Mouse (Mus musculus): ENCODE results near the gene Grtp1.
A peak's percentile ranks its signal among the peaks of the same experiment; 100 is the strongest.

Grtp1 gene

DNA sequence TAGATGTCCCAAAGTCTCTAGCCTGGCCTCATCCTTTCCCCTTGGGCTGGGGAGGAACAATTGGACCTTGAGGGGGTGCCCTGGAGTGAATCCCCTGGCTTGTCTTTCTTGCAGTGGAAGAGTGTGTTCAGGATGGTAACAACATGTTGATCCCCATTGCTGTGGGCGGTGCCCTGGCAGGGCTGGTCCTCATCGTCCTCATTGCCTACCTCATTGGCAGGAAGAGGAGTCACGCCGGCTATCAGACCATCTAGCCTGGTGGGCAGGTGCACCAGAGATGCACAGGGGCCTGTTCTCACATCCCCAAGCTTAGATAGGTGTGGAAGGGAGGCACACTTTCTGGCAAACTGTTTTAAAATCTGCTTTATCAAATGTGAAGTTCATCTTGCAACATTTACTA, 26.1 kb downstream of the Grtp1 start:
- DNase-seq = no peak

DNA sequence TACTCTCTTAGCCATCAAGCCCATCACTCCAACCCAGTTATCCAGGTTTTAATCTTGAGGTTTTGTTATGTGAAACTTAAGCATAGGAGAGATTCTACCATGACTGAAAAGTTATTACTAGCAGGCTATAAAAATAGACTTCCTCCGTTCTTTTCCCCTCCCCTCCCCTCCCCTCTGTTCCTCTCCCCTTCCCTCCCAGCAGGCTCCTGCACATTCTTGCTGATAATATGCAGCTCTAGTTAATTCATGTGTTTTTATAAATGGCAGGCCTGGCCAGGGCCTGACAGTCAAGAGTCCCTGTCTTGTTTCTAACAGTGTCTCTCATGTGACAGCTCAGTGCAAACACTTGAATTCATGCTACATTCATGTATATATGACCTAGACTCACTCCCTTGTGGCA, 29.9 kb downstream of the Grtp1 start:
- no peak for DNase-seq

- DNase-seq = no peak
Measured at GRCm38 (mm10) chr8:13164361-13164760, 36.1 kb downstream of the Grtp1 start.

DNA sequence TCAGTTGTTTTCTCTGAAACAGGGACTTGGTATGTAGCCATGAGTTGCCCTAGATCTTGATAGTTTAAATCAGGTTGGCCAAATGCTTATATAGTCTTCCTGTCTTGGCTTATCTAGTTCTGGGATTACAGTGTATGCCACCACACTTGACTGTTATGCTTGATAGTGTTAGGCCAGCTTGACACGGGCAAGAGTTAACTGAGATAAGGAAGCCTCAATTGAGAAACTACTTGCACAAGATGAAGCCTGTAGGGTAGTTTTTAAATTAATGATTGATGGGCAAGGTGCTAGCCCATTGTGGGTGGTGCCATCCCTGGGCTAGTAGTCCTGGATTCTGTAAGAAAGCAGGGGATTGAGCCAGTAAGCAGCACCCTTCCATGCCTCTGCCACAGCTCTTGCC, 36.9 kb downstream of the Grtp1 start:
- no peak for DNase-seq

DNA sequence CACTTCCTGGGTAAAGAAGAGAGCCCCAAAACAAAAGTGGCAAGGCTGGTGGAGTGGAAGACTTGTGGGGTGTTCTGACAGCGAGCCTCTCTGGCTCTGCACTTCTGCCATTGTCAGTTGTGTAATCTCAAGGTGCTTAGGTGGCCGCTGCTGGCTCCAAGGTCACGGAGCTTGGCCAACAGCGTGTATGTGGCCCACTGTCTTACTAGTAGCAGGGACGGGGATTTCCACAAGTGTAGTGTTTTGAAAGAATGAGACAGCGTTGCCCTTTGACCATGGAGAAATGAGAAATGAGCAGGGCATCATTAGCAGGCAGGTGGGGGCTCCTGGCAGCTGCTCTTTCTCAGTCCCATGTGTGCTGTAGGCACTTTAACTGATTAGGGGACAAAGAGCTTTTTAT, 38.3 kb downstream of the Grtp1 start:
- no peak for DNase-seq

GRCm38 (mm10) chr8:13160691-13161090, 39.7 kb downstream of the Grtp1 start:
- no peak for DNase-seq

DNA sequence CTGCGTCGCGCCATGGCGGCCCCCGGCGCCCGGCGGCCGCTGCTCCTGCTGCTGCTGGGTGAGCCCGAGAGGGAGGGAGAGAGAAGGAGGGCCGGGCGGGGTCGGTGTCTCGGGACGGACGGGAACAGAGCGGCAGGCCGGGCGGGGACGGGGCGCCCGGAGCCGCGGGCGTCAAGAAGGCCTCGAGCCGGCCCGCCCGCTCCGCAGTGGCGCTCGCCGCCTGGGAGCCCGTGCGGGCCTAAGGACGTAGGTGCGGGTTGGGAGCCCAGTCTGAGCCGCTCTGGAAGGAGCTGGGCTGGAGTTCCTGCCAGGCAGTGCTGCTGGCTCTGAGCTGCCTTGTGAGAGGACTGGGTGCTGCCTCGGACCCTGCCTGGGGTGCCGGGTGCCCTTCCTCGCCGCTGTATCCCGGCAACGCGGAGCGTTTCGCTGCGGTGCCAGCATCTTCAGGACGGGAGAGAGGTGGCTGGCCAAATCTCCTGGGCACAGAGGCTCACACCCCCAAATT, 41.0 kb downstream of the Grtp1 start:
- no peak for DNase-seq

DNA sequence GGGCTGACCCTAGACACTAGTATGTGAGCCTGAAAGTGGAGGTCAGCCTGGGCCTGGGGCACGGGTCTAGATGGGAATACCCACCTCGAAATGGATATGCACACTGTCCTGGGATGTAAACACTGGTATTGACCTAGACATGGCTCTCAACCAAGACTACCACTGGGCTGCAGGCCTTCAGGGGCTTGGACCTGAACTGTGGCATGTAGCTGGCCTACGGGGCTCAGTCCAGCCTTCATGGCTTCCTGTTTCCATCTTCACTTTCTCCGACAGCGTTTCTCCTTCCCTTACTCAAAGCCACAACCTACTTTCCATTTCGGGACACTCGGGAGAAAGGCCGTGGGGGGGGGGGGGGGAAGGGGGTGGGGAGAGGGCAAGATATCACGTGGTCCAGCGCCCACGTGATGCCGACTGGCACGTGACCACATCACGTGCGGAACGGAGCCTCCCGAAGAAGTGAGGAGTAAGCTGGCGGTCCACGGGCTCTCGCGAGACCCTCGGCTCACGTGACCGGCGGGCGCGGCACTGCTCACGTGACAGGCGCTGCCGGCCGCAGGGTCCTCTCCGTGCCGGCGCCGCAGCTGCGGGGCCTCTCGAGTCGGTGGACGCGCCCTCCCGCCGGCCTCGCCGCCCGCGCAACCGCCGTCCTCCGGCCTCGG, 41.6 kb downstream of the Grtp1 start, which contains the start of gene Lamp1:
Gene Lamp1, plus strand, starts transcription at position 444 of the 659 bp plus-strand sequence.
- peak; percentile 99 for DNase-seq

- DNase-seq = no peak
Measured at GRCm38 (mm10) chr8:13156327-13157097, 43.9 kb downstream of the Grtp1 start.

DNA sequence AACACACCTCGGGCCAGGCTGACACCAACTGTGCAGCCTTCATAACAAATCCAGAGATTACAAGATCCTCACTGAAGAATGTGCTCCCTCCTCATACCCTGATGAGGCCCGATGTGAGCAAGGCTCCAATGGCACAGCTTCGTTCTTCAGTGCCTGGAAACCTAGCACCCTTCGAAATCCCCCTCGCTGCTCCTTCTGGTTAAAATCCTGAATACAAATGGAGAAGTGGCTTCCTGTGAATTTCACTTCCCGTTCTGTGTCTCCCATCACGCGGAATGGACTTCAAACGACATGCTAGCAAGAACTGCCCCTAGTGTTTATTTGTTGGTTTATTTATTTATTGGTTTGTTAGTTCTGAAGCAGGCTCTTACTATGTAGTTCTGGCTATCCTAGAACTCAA, 45.1 kb downstream of the Grtp1 start:
- DNase-seq = no peak

- DNase-seq = no peak
Measured at GRCm38 (mm10) chr8:13154099-13154498, 46.3 kb downstream of the Grtp1 start.

DNA sequence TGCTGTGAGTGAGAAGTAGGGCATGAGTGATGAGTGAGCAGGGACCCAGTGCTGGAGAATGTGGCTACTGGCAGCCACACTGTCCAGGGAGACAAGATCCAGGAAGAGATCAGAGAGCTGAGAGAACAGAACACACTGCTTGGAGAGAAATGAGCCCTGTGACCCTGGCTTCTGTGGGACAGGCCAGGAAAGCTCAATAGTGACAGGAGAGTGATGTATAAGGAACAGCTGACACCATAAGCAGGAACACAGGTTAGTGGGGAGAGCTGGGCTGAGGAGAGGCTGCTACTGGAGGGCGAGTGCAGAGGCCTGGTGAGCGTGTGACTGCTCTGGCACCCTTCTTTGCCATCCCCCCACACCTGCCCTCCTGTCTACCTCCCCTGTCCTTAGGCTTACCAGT, 49.5 kb downstream of the Grtp1 start:
- DNase-seq = no peak

GRCm38 (mm10) chr8:13149866-13150265, 50.6 kb downstream of the Grtp1 start:
- peak; percentile 21 for DNase-seq

DNA sequence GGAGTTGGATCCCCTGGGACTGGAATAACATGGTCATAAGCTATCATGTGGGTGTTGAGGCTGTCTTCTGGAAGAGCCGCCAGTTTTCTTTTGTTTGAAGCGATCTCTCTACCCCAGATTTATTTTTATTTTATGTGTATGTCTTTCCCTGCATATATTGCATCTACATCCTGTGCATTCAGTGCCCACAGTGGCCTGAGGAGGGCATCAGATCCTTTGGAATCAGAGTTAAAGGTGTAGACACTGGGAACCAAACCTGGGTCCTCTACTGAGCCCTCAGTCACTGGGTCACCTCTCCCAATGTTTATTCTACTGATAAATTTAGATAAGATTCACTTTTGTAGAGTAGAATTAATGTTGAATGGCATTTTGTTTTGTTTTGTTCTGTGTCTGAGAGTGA, 51.1 kb downstream of the Grtp1 start:
- DNase-seq = no peak

- no peak for DNase-seq
Measured at GRCm38 (mm10) chr8:13148476-13148875, 51.9 kb downstream of the Grtp1 start.

DNA sequence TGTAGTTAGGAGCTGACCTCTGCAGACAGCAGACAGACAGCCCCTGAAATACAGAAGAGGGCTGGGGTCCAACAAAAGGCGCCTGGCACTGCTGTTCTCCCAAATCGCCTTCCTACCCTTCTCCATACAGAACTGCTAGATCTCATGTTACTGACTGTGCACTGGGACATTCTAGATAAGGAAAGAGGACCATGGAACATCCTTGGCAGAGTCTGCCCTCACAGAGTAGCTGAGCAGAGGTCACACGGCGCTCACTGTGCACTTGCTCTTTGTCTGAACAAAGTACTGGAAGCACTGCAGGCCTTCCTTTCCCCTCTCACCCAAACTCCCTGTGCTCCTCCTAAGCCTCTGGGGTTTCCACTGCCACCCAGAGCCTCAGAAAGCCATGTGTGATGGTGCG, 58.7 kb downstream of the Grtp1 start:
- no peak for DNase-seq

DNA sequence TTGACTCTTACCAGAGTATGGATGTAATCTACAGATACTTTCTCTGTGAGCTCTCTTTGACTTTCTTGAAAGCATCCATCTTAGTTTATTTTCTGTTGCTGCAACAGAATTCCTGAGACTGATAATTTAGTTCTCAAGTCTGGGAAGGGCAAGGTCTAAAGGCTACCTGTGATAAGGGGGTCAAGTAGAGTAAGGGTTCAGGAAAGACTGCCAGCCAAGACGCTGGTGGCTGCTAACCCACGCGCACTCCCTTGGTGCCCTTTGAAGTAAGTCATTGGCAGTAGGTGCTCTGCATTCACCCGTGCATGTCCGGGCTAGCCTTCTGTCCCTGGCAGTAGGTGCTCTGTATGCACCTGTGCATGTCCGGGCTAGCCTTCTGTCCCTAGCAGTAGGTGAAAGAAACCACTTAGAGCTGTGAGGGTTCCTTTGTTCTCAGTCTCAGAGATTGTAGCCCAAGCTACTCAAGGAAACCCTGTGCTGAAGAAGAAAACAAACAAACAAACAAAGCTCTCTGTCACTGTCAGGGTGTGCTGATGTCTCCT, 60.7 kb downstream of the Grtp1 start:
- DNase-seq = no peak

DNA sequence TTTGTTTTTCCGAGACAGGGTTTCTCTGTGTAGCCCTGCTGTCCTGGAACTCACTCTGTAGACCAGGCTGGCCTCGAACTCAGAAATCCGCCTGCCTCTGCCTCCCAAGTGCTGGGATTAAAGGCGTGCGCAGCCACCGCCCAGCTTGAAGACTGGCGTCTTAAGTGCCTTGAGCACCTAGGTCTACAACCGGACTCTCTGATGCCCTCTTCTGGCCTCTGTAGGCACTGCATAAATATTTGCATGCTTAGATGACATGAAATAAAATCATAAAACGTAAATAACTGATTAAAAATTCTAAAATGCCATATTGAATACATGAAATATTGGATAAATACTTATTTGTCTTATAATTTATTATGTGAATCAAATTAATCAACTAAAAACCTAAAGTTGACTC, 68.2 kb downstream of the Grtp1 start:
- peak; percentile 73 for DNase-seq

- DNase-seq = no peak
Measured at GRCm38 (mm10) chr8:13124897-13125296, 75.5 kb downstream of the Grtp1 start.

- DNase-seq = no peak
Measured at GRCm38 (mm10) chr8:13122887-13123421, 77.5 kb downstream of the Grtp1 start.
